Mouse (Mus musculus) Muller cell, postnatal 12 days (primary cell): Measurements from ENCODE around the gene Gnat1.

Source experiments
- DNase-seq: peaks from one replicate; pipeline ENCODE4 v3.0.0-alpha.2; 2015; ENCODE audit errors: inconsistent ontology term

The Gnat1 gene

GRCm38 (mm10) chr9:107626158-107626843, 53.2 kb downstream of the Gnat1 start:
- DNase-seq, result peak; percentile 95

- no peak for DNase-seq
Observed at GRCm38 (mm10) chr9:107625351-107626128, 54.0 kb downstream of the Gnat1 start.

GRCm38 (mm10) chr9:107624951-107625350, 54.6 kb downstream of the Gnat1 start:
- DNase-seq, result no peak

GRCm38 (mm10) chr9:107624539-107624938, 55.0 kb downstream of the Gnat1 start:
- DNase-seq, result no peak
